Mouse (Mus musculus) testis, postnatal 14 days (tissue): ENCODE measurements around the gene Ccdc134.

ENCODE experiments used
- DNase-seq: peaks from one replicate; pipeline ENCODE4 v3.0.0; 2021; ENCODE audit warnings: low spot score

The Ccdc134 gene

DNA sequence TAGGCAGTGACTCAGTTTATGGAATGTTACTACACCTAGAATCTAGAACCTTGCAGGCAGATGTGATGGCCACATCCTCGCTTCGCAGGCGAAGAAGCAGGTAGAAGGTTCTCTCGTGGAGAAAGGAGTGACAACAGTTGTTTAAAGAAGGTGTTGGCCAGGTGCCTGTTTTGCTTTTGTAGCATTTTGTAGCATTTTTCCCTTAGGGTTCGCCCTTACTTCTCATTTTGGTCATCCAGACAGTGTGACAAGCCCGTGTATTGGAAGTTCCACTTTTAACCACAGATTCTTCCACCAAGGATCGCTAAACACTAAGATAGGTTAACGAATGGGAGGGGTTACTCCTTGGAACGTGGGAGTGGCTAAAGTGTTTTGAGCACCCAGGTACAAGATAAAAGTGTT is 20.8 kb downstream of the Ccdc134 start:
- DNase-seq, result no peak

DNA sequence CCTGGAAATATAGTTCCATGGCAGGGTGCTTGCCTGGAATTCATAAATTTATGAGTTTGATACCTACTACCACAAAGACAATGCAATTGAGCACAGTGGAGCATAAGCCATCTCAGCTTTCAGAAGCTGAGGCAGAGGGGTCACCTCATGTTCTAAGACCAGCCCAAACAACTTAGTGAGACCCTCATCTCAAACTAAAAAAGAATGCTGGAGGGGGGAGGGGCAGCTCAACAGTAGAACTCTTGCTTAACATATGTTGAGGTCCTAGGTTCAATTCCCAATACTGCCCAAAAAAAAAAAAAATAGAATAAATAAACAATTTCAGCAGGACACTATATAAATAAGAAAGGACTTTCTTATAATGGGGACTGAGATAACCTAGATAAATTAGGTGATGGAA is 22.3 kb downstream of the Ccdc134 start:
- no peak for DNase-seq

DNA sequence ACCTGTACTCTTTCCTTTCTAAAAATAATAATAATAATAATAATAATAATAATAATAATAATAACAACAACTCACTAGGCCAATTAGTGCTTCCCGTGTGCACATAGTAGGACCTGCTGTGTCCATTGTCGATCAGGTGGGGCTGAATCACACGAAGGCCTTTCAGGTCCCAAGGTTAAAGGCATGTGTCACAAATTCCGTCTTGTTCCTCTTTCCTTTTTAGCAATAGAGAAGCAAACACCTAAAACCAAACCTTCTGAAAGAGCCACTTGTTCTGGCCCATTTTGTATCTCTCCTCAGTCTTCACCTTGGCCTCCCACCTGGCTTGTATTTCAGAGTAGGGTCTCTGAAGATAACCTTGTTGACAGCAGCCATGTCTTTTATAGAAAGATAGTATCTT is 23.5 kb downstream of the Ccdc134 start:
- no peak for DNase-seq

DNA sequence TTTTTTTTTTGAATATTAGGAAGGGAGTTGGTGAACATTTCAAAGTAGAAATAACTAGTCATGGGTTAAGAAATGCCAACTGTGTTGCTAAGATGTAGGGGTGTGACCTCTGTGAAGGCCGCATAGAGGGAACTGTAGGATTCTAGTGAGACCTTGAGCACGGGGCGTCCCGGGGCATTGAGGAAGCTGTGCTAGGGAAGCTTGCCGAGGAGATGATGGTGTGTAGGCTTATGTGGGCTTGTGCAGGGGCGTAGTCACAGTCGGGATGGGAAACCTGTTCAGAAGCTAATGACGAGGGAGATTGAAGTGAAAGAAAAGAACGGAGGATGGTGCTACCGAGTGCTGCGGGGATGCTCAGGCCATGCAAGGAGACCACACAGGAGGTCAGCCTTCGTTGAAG is 24.3 kb downstream of the Ccdc134 start:
- DNase-seq, result no peak

DNA sequence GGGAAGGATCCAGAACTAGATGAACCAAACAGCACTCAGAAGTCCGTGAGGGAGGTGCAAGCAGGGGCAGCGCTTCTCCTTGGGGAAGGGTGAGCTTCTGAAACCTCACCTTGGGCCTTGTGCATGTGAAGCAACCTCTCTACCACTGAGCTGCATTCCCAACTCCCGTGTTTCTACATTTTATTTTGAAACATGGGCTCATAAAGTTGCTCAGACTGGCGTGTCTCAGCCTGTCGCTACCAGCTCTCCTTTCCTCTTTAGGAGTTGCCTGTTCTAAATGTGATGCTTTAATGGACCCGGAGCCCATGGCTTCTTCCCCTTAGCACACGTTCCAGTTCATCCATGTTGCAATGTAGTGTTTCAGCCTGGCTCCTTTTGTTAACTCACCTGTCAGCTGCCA is 24.7 kb downstream of the Ccdc134 start:
- DNase-seq, result no peak

DNA sequence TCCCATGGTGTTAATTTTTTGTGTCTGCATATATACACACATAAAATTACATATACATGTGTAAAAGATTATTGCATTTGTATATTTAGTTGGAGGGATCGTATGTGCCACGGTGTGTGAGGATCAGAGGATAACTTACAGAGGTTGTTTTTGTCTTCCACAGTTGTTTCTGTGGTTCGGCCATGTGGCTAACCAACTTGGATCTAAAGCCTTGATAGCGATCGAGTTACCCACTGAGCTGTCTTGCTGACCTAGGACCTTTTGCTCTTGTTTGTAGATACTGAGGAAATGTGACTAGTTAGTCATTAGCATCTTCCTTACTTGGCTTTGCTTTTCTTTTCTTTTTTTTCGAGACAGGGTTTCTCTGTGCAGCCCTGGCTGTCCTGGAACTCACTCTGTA is 28.6 kb downstream of the Ccdc134 start:
- no peak for DNase-seq

DNA sequence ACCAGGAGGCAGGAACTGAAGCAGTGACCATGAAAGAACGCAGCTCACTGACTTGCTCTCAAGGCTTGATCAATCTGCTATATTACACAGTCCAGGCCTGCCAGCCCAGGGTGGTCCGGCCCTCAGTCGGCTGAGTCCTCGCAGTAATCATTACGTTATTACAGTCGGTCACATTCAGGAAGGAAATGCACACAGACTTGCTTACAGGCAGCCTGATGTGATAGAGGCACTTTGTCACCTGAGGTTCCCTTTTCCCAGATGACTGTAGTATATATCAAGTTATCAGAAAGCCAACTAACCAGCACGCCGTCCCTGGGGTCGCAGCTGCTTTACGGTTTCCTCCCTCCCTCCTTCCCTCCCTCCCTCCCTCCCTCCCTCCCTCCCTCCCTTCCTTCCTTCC is 29.2 kb downstream of the Ccdc134 start:
- no peak for DNase-seq

DNA sequence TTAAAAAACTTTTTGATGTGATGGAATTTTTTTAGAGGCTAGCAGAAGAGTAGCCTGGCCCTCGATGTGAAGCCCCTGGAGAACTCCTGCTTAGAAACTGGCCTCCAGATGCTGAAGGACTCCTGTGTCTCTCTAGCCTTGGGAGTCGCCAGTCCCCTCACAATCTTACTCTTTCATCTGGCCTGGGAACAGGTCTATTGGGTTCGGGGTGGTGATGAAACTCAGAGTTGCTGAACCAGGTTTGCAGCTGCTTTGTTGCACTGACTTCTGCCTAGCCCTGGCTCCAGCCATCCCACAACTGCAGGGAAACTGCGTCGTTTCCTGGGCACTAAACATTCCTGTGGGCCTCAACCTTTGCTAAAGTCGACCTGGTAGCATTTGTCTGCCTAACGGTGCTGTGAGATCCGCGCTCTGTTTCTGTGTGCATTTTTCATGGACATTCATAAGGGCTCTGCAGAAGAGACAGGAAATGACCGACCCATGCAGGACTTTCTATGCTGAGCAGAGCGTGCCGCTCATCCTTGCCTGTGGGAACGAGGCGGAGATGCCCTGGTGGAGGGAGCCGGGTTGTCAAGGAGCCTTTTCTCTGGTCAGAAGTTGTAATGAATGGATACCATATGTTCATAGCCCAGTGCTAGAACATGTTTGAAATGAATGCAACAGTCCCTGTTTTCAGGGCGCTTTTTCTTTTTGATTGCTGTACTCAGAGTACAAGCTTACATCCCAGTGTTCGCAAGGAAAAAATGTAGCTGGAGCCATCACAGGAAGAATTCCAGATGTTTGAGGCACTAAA is 30.7 kb downstream of the Ccdc134 start:
- no peak for DNase-seq

DNA sequence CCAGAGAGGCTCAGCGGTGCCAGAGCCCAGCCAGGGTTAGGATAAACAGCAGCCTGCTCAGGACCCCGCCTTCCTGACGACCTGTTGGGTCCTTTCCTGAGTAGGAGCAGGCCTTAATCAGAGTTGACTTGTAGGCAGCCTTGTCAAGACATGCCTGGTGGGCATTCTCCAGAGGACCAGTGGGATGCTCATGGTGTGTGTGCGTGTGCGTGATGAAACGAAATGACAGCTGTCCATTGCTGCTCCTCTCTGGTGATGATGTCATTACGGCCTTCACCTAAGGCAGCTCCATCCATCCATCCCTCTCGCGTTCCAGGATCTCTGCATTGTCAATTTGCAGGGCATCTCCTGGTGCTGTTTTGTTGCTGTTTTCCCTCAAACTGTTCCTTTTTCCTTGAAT is 31.7 kb downstream of the Ccdc134 start:
- no peak for DNase-seq

DNA sequence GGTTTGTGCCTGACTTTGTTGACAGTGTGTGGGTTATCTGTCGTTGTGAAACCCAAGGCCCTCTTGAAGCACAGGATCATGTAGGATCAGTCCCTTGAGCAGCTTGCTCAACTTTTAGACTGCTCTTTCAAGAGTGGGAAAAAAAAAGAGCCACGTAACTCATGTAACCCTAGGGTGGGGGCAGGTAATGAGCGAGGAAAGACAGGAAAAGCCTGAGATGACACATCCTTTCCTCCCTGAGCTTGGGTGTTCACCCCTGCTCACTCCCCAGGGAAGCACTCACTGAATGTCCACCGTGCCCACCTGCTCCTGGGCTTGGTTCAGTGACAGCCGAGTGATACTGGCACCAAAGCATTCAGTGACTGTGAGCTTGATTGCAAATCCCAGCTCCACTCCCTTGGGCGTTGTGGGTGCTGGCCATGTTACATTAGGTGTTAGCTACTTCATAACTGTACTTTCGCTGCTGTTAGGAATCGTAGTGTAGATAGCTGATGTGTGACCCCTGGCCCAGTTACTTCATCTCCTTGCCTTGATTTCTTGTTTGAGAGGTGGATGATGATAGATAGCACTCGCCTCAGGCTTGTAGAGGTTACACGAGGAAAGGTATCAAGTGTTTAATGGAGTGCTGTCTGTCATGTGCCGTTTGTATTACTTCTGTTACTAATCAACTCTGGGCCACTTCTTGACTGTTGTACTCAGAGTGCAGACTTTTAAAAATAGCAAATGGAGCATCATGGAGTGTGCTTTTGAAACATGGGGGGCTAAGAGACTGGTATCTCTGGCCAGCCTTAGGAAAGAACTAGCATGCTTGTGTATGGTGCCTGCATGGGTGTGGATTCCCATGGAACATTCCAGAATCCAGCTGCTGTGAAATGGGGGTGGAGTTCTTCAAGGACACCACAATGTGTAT is 33.3 kb downstream of the Ccdc134 start:
- DNase-seq, result no peak

DNA sequence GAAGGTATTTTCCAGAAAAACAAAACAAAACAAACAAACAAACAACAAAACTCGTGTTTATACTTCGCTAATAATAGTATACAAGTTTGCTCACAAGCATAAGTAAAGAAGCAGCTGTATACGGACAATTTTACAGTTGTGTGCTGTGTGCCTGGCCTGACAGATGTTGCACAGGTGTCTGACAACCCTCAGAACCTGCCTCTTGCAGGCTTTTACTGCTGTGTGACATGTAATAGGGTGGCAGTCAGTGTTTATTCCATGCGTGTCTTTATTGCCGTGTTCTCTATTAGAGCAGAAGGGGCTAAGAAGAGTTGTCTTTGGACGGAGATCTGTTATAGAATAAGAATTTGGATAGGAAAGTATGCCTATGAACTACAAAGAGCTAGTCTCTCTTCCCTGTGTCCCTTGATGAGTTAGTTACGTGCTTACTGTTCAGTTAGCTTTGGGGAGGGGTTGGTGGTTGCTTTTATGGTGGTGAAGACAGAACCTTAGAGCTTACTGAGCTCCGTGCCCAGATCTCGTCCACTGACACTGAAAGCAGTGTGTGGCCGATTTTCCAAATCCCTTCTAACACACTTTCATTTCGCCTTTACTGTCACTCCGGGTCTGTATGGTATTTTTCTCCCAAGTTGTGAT is 34.4 kb downstream of the Ccdc134 start:
- no peak for DNase-seq

DNA sequence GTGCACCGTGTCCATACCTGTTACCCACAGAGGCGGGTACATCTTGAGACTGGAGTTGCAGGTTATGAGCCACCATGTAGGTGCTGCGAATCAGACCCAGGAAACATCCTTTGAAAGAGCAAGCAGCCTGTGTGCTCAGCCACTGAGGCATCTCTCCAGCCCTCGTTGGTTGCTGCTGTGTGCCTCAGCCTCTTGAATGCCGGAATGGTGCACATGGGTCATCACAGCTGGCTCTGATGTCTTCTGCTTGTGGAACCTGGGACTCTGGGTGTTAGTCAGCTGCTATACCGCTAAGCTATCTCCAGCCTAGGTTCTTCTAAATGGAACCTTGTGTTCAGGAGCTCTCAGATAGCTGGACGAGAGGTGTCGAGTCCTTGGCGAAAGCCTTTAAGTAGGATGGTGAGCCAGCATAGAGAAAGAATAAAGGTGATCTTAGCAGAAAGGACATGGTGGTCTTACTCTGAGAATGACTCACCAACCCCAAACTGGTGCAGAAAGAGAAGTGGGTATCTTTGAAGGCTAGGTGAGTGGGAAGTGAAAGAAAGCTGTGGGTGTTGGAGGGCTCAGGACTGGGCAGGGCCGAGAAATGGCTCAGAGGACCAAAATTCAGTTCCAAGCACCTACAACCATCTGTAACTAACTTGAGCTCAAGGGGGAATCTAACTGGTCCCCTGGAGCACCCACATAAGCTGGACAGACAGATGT is 35.8 kb downstream of the Ccdc134 start:
- DNase-seq, result no peak

DNA sequence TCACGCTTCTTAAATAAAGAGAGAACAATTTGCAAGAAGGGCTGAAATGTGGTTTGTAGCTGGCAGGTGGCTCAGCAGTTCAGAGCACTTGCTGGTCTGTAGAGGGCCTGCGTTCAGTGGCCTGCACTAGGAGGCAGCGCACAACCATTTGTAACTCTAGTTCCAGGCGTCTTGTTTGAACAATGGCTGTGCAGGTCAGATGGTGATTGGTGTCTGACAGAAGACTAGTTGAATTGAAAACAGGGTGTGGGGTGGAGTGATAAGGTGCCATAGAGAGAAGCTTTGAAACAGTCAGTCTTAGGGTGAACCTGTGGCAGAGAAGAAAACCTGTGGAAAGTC is 36.3 kb downstream of the Ccdc134 start:
- DNase-seq, result no peak

DNA sequence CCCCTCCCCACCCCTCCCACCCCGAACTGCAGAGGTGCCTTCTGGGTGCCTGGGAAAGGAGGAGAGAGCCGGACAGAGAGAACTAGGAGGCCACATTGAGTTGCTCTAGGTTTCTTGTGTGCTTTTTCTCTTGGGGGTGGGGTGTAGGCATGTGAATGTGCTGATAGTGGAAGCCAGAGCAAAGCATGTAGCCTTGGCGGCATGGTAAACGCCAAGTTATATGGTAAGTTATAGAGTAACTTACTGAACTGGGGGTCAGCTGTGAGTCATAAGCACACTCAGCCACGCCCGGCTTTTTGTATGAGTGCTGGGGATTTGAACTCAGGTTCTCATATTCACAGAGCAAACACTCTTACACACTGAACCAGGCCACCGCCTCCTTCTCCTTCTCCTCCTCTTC is 36.8 kb downstream of the Ccdc134 start:
- no peak for DNase-seq

DNA sequence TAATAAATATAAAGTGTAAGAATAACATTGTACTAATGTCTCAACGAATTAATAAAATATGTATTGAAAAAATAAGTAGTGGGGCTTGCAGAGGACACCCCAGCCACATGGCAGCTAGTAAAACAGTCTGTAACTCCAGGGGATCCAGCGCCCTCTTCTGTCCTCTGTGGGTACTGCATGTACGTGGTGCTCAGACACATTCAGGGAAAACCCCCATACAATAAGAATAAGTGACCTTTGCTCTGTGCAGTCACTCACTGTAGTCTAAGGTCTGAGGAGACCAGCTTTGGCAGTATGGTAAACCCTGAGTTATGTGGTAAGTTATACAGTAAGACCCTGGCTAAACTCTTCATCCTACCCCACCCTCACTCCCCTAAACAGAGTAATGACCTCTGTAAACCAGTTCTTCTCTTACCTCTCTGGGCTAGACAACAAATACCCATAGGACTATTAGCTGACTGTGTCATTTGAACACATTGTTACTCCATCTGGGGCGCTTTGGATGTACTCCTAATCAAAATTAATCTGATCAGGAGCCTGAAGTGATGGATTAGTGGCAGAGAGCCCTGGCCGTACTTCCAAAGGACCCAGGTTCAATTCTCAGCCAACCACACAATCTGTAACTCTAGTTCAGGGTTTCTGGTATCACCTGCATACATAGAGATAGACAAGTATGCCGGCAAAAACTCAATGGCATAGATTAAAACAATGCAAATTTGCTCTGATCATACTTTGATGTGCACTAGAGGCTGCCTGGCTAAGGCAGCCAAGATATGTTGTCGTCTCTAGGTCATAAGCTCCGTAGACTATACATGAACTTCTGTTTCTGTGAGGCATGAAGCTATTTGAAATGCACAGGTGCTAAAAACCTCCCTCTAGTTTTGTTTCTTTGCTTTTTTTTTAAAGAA is 37.9 kb downstream of the Ccdc134 start:
- DNase-seq, result no peak

DNA sequence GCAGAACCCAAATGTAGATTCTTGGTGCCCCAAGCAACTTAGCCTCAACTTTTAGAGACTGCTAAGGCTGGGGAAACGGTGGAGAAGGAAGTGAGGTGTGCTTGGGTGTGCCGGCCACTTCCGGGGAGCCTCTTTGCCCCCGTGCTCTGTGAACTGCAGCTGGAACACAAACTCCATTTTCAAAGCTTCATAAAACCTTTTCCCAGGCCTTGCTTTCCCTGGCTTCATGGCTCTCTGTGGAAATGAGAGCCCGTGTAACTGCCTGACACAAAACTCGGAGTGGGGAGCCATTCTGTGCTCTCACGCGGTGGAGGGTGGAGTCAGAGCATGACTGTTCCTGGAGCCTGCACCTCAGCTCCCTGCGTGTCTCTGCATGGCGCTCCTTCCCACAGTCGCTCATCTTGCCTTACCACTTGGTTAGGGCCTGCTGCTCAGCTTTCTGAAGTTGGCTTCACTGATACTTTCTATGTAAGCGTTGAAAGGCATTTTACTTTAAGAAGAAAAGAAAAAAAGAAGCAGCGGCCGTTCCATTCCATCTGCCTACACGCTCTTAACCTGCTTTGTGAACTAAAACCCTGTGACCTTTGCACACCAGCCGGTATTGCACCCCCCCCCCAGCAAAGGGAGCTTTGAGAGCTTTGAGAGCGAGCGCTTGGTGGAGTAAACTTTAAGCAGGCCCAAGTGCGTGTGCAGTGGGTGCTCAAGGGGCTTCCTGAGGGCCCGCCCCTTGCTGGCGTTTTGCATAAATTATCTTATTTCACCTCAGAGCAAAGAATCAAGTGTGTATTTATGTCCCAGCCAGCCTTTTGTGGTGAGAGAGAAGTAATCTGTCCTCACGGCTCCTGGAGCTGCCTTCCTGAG is 38.7 kb downstream of the Ccdc134 start:
- DNase-seq, result no peak

DNA sequence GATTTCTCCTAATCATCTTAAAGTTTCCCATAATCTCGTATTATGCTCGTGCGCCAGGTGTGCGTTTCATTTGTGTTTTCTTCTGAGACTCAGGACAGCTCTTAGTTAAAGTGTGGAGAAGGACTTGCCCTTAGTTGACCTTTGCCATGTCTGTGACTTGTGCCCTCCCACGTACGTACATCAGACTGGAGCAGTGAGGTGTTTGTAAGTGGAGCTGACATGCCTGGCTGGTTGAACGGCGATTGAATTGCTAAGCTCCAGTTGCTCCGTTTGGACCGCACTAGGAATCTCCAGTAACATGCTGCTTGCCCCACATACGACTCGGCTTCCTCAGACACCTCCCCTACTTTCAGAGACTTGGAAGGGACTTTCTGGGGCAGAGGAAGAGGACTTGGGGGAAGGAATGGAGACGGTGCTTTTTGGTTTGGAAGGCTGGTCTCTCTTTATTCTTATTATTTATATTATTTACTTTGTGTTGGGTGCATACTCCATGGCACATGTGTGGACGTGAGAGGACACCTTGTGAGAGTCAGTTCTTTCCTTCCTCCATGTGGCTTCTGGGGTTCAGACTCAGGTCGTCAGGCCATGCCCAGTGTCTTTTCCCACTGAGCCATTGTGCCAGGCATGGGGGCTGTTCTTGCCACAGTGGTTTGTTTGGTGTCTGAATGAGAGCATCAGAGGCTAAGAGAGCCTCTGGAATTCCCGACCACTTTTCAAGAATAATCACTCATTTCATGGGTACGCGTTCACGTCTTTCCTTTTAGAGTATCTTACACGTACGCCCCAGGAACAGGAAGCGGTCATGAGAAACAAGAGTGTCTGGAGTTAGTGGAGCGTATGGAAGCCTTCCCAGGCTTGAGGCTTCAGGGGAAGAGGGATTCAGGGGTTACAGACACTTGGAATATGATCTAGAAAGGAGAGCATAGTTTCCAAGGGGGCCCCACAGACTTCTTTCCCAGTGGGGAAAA is 39.8 kb downstream of the Ccdc134 start:
- DNase-seq, result no peak

DNA sequence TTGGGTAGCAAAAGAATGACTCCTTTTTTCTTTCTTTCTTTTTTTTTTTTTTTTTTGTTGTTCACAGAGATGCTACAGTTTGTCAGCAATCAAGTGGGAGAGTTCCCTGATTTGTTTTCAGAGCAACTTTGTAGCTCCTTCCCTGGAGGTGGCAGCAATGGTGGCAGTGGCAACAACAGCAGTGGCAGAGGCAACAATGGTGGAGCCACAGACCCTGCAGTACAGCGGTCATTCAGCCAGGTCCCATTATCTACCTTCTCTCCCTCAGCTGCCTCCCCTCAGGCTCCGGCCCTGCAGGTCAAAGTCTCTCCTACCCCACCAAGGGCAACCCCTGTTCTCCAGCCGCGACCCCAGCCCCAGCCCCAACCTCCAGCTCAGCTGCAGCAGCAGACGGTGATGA is 41.9 kb downstream of the Ccdc134 start:
- peak; percentile 51 for DNase-seq
